Mouse (Mus musculus): ENCODE data around the gene Afg1l. TPM values are rescaled to one million over a fixed set of nuclear protein-coding genes. Genes with fewer than 3 reads are reported as not detected.

Gene Afg1l
- polyA plus RNA-seq, 1 experiment from 2014 or later = 4.8 TPM

GRCm38 (mm10) chr10:42297954-42298353 lies 180.4 kb downstream of the Afg1l start:
- no peaks in the 10 kb centered on the region for H3K9me3 ChIP-seq
- H3K27ac ChIP-seq = no peak overlapping the region
- H3K4me3 ChIP-seq = no peak overlapping the region
- 83% methylated on average over 1 of the region's 1 CpGs for WGBS
- H3K4me1 ChIP-seq (replicated peaks) = no peaks in the 10 kb centered on the region
- H3K36me3 ChIP-seq = no peaks in the 10 kb centered on the region
- no peak for DNase-seq (ENCODE audit: low spot score)
- no peaks in the 10 kb centered on the region for H3K27me3 ChIP-seq (ENCODE audit: insufficient read depth, poor library complexity, severe bottlenecking)

GRCm38 (mm10) chr10:42297109-42297508 lies 181.3 kb downstream of the Afg1l start:
- DNase-seq (ENCODE audit: low spot score) = no peak
- 81% methylated on average over 2 of the region's 2 CpGs for WGBS
- H3K27me3 ChIP-seq (ENCODE audit: insufficient read depth, poor library complexity, severe bottlenecking) = no peaks in the 10 kb centered on the region
- no peaks in the 10 kb centered on the region for H3K9me3 ChIP-seq
- no peak overlapping the region for H3K27ac ChIP-seq
- no peaks in the 10 kb centered on the region for H3K4me1 ChIP-seq (replicated peaks)
- no peak overlapping the region for H3K4me3 ChIP-seq
- no peaks in the 10 kb centered on the region for H3K36me3 ChIP-seq

DNA sequence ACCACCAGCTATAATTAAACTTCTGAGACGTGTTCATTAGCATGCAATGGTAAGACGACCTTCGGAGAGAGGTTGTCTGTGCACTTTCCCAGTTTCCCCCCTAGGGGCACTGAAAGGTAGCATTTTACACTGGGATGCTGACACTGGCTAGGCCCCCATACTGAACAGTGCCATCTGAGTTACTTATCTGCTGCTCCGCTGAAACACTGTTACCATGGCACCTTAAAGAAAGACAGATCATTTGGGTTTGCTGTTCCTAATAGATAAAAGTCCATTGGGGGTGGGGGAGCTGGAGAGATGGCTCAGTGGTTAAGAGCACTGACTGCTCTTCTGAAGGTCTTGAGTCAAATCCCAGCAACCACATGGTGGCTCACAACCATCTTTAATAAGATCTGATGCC lies 181.8 kb downstream of the Afg1l start:
- no peak overlapping the region for H3K27ac ChIP-seq
- H3K27me3 ChIP-seq (ENCODE audit: insufficient read depth, poor library complexity, severe bottlenecking) = no peaks in the 10 kb centered on the region
- WGBS = 65% methylated on average over 4 of the region's 4 CpGs
- H3K4me3 ChIP-seq = no peak overlapping the region
- DNase-seq (ENCODE audit: low spot score) = no peak
- no peaks in the 10 kb centered on the region for H3K36me3 ChIP-seq
- H3K9me3 ChIP-seq = no peaks in the 10 kb centered on the region
- H3K4me1 ChIP-seq (replicated peaks) = no peaks in the 10 kb centered on the region

DNA sequence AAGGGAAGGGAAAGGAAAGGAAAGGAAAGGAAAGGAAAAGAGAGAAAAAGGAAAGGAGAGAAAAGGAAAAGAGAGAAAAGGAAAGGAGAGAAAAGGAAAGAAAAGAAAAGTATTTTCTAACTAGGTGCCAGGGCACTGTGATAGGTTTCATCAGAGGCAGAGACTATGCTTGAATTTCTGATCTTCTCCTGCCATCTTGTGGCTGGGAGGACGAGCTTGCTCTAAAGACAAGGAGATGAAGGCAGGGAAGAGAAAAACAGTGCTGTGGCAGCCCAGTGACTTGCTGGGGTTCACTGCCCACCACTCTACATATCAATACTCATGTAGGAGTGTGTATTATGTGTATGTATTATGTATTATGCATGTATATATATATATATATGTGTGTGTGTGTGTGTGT lies 183.3 kb downstream of the Afg1l start:
- no peak for DNase-seq (ENCODE audit: low spot score)
- no peak overlapping the region for H3K4me3 ChIP-seq
- no peak overlapping the region for H3K27ac ChIP-seq
- H3K27me3 ChIP-seq (ENCODE audit: insufficient read depth, poor library complexity, severe bottlenecking) = no peaks in the 10 kb centered on the region
- H3K36me3 ChIP-seq = no peaks in the 10 kb centered on the region
- WGBS = 3% methylated on average over 1 of the region's 1 CpGs
- H3K4me1 ChIP-seq (replicated peaks) = peaks cover 3% of the 10 kb centered on the region; the same call in 1 of the 2 replicates
- H3K9me3 ChIP-seq = no peaks in the 10 kb centered on the region

DNA sequence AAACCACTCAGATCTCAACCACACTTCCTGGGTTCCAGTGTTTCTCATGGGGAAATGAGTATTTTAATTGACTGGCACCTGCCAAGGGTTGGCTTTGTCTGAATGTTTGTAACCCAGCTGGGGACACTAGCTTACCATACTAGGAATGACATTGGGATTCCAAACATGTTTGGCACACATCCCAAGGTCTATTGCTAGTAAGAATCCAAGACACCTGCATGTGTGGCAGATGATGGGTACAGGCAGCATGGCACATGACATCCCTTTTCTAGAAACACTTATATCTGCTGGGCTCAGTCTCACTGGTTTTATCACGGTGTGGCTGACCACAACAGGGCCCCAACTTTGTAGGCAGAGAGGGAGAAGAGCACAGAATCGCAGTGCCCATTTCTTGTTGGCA lies 184.0 kb downstream of the Afg1l start:
- H3K27me3 ChIP-seq (ENCODE audit: insufficient read depth, poor library complexity, severe bottlenecking) = no peaks in the 10 kb centered on the region
- DNase-seq (ENCODE audit: low spot score) = no peak
- H3K9me3 ChIP-seq = no peaks in the 10 kb centered on the region
- H3K27ac ChIP-seq = no peak overlapping the region
- WGBS = 77% methylated on average over 2 of the region's 2 CpGs
- no peak overlapping the region for H3K4me3 ChIP-seq
- peaks cover 3% of the 10 kb centered on the region; the same call in 1 of the 2 replicates for H3K4me1 ChIP-seq (replicated peaks)
- no peaks in the 10 kb centered on the region for H3K36me3 ChIP-seq

- 74% methylated on average over 4 of the region's 4 CpGs for WGBS
- no peak overlapping the region for H3K4me3 ChIP-seq
- no peaks in the 10 kb centered on the region for H3K9me3 ChIP-seq
- H3K4me1 ChIP-seq (replicated peaks) = peaks cover 3% of the 10 kb centered on the region; the same call in 1 of the 2 replicates
- H3K27me3 ChIP-seq (ENCODE audit: insufficient read depth, poor library complexity, severe bottlenecking) = no peaks in the 10 kb centered on the region
- H3K27ac ChIP-seq = no peak overlapping the region
- no peak for DNase-seq (ENCODE audit: low spot score)
- no peaks in the 10 kb centered on the region for H3K36me3 ChIP-seq
Measured at GRCm38 (mm10) chr10:42293877-42294276, 184.5 kb downstream of the Afg1l start.

DNA sequence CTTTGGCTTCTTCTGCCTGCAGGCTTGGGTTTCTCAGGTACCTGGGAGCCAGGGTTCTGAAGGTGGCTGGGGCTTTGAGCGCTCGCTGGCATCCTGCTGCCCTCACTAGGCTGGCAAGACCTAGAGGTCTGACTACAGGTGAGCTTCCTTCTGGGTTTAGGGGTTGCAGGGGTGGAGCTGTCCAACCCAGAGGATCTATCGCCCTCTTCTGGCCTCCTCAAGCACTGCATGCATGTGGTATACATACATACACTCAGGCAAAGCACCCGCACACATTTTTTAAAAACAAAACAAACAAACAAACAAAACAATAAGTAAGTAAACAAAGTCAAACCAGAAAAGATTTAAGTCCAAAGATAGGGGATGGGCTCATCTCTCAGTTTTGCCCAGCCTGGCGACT lies 187.0 kb downstream of the Afg1l start:
- H3K4me3 ChIP-seq = no peak overlapping the region
- H3K4me1 ChIP-seq (replicated peaks) = peaks cover 3% of the 10 kb centered on the region; the same call in 1 of the 2 replicates
- no peak overlapping the region for H3K27ac ChIP-seq
- H3K36me3 ChIP-seq = no peaks in the 10 kb centered on the region
- 55% methylated on average over 5 of the region's 5 CpGs for WGBS
- no peaks in the 10 kb centered on the region for H3K27me3 ChIP-seq (ENCODE audit: insufficient read depth, poor library complexity, severe bottlenecking)
- peaks cover 5% of the 10 kb centered on the region for H3K9me3 ChIP-seq
- peak; percentile 50 for DNase-seq (ENCODE audit: low spot score)

GRCm38 (mm10) chr10:42287666-42288065 lies 190.7 kb downstream of the Afg1l start:
- 51% methylated on average over 1 of the region's 1 CpGs for WGBS

GRCm38 (mm10) chr10:42278307-42278850 lies 200.0 kb downstream of the Afg1l start:
- no peak for DNase-seq (ENCODE audit: low spot score)

More at GRCm38 (mm10) chr10:42287666-42288065, 190.7 kb downstream of the Afg1l start:
- no peak for DNase-seq (ENCODE audit: low spot score)
- peaks cover 3% of the 10 kb centered on the region; the same call in 1 of the 2 replicates for H3K4me1 ChIP-seq (replicated peaks)
- peaks cover 21% of the 10 kb centered on the region for H3K9me3 ChIP-seq
- H3K4me3 ChIP-seq = no peak overlapping the region
- no peaks in the 10 kb centered on the region for H3K27me3 ChIP-seq (ENCODE audit: insufficient read depth, poor library complexity, severe bottlenecking)
- no peak overlapping the region for H3K27ac ChIP-seq
- H3K36me3 ChIP-seq = no peaks in the 10 kb centered on the region

DNA sequence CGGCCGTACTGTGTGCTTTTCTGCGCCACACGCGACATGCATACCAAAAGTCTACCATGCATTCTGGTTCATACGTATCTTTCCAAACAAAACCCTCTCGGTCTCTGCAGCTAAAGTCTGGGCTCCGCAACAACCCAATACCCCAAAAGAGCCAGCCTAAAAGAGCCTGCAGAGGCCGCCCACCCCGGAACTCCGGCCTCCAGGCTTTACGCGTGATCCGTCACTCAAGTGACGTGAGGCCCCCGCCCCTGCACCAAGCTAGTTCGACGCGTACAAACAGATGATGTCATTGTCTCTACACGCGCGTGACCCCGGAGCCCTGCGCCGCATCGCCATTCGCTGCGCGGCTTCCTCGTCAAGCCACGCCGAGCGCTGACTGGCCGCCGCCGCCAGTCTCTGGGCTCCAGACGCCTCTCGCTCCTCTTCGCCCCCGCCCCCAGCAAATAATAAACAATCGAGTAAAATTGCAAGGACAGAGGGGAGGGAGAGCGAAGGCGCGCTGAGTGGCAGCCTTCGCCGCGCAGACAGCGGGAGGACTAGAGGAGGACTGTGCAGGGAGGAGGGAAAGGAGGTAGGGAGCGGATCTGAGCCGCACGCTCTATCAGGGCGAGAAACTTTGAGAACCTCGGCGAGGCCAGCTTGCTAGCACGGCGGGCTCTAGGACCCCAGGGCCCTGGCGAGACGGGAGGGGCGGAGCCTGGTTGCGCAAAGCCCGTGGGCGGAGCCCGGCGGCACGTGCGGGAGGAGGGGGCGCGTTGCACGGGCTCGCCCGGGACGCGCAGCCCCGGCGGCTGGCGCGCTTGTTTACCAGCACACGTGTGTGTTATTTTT lies 200.7 kb downstream of the Afg1l start:
- Histone ChIP-seq H3K27me3 (ENCODE audit: insufficient read depth, poor library complexity, severe bottlenecking) (peaks cover 34% of the 10 kb centered on the region), H3K9me3 (no peaks in the 10 kb centered on the region), H3K36me3 (no peaks in the 10 kb centered on the region), H3K4me1 (replicated peaks) (peaks cover 37% of the 10 kb centered on the region), H3K27ac (peak overlapping the region; percentile 91), H3K4me3 (peak overlapping the region; percentile 85)
- WGBS = under 1% methylated on average over 78 of the region's 78 CpGs
- DNase-seq (ENCODE audit: low spot score) = peak; percentile 97

More at GRCm38 (mm10) chr10:42278307-42278850, 200.0 kb downstream of the Afg1l start:
- no peaks in the 10 kb centered on the region for H3K9me3 ChIP-seq
- H3K27me3 ChIP-seq (ENCODE audit: insufficient read depth, poor library complexity, severe bottlenecking) = peaks cover 27% of the 10 kb centered on the region
- WGBS = 2% methylated on average over 38 of the region's 38 CpGs
- no peaks in the 10 kb centered on the region for H3K36me3 ChIP-seq
- H3K4me1 ChIP-seq (replicated peaks) = peaks cover 36% of the 10 kb centered on the region
- H3K27ac ChIP-seq = peak overlapping the region; percentile 91
- peak overlapping the region; percentile 85 for H3K4me3 ChIP-seq

GRCm38 (mm10) chr10:42276507-42277345 lies 201.6 kb downstream of the Afg1l start, which contains the start of gene Foxo3:
Foxo3 (minus strand) TSS chr10:42276755.
- peaks cover 42% of the 10 kb centered on the region for H3K27me3 ChIP-seq (ENCODE audit: insufficient read depth, poor library complexity, severe bottlenecking)
- peaks cover 39% of the 10 kb centered on the region for H3K4me1 ChIP-seq (replicated peaks)
- H3K4me3 ChIP-seq = peak within 1 kb of the TSS; percentile 85
- H3K27ac ChIP-seq = peak within 1 kb of the TSS; percentile 91
- WGBS = under 1% methylated on average over 87 of the region's 88 CpGs
- H3K9me3 ChIP-seq = no peaks in the 10 kb centered on the region
- no peaks in the 10 kb centered on the region for H3K36me3 ChIP-seq
- peak; percentile 87 for DNase-seq (ENCODE audit: low spot score)

- WGBS = under 1% methylated on average over 40 of the region's 40 CpGs
Measured at GRCm38 (mm10) chr10:42275871-42276501, 202.4 kb downstream of the Afg1l start.

More at GRCm38 (mm10) chr10:42275871-42276501, 202.4 kb downstream of the Afg1l start:
- Histone ChIP-seq H3K36me3 (no peaks in the 10 kb centered on the region), H3K4me3 (peak overlapping the region; percentile 85), H3K27ac (peak overlapping the region; percentile 91), H3K9me3 (no peaks in the 10 kb centered on the region), H3K27me3 (ENCODE audit: insufficient read depth, poor library complexity, severe bottlenecking) (peaks cover 45% of the 10 kb centered on the region), H3K4me1 (replicated peaks) (peaks cover 46% of the 10 kb centered on the region)
- peak; percentile 60 for DNase-seq (ENCODE audit: low spot score)

All from hindbrain, embryonic 10.5 days (tissue).